Comparison of ENCODE assay signal across 9 mouse cellular contexts in genomic region chr9:103624649-103625048, GRCm38 (mm10).
DNase-seq lines count a peak whose midpoint lies in the region; ATAC-seq and TF ChIP-seq lines count a peak whose summit lies in the region.
"Had no signal": no experiment of that assay in that cellular context is flagged by ENCODE, and none has a peak within 500 bp of the region (broad histone marks: within the 10 kb centered on the region; RNA-seq: fewer than 3 reads in every experiment).

No protein-coding gene starts in this region.

- no peak for TF ChIP-seq EP300 in stomach, postnatal 0 days (optimal IDR thresholded peaks at IDR 0.05)

- no peak overlapping the region for H3K4me3 ChIP-seq in intestine, postnatal 0 days (ENCODE audit: low read depth, low read length)
- H3K4me3 ChIP-seq in midbrain, embryonic 15.5 days: no peak overlapping the region
- no peak overlapping the region for H3K4me3 ChIP-seq in stomach, postnatal 0 days (ENCODE audit: low read depth, low read length)
- H3K4me3 ChIP-seq: embryonic facial prominence, embryonic 13.5 days had no signal

- no peaks in the 10 kb centered on the region for H3K36me3 ChIP-seq in intestine, postnatal 0 days (ENCODE audit: control insufficient read depth, insufficient read depth)
- no peaks in the 10 kb centered on the region for H3K36me3 ChIP-seq in midbrain, embryonic 15.5 days (replicated peaks)
- no peaks in the 10 kb centered on the region for H3K36me3 ChIP-seq in stomach, postnatal 0 days (ENCODE audit: control insufficient read depth, insufficient read depth, low read length)
- H3K36me3 ChIP-seq: embryonic facial prominence, embryonic 13.5 days had no signal

- ATAC-seq in intestine, postnatal 0 days: peak; percentile 69; the same call in 1 of the 2 replicates
- ATAC-seq in midbrain, embryonic 15.5 days (replicated peaks): peak; percentile 56; the same call in 1 of the 2 replicates
- peak; percentile 81; the same call in 1 of the 2 replicates for ATAC-seq in stomach, postnatal 0 days (ENCODE audit: low FRiP score, low TSS enrichment)

- no peaks in the 10 kb centered on the region for H3K9me3 ChIP-seq in intestine, postnatal 0 days (ENCODE audit: control insufficient read depth)
- H3K9me3 ChIP-seq in midbrain, embryonic 15.5 days: no peaks in the 10 kb centered on the region
- H3K9me3 ChIP-seq in stomach, postnatal 0 days (ENCODE audit: control insufficient read depth, low read length): no peaks in the 10 kb centered on the region
- H3K9me3 ChIP-seq: embryonic facial prominence, embryonic 13.5 days had no signal

- peak; percentile 92 for TF ChIP-seq CTCF in intestine, postnatal 0 days (IDR thresholded peaks at IDR 0.05; ENCODE audit: low read depth)
- TF ChIP-seq CTCF in stomach, postnatal 0 days (IDR thresholded peaks at IDR 0.05; ENCODE audit: low read depth): peak; percentile 91

- H3K4me1 ChIP-seq in intestine, postnatal 0 days (replicated peaks; ENCODE audit: control insufficient read depth, insufficient read depth, low read length): no peaks in the 10 kb centered on the region
- H3K4me1 ChIP-seq in midbrain, embryonic 15.5 days: peaks cover 10% of the 10 kb centered on the region; the same call in 1 of the 2 replicates
- no peaks in the 10 kb centered on the region for H3K4me1 ChIP-seq in stomach, postnatal 0 days (replicated peaks; ENCODE audit: control insufficient read depth, insufficient read depth)
- H3K4me1 ChIP-seq: embryonic facial prominence, embryonic 13.5 days had no signal

- DNase-seq in urinary bladder, postnatal 25 days (ENCODE audit: low spot score): peak; percentile 55
- DNase-seq in urinary bladder, postnatal 10 days (ENCODE audit: low spot score): no peak
- DNase-seq in cerebellum, adult 9-10 months: peak; percentile 86
- DNase-seq in frontal cortex, postnatal 25 days (ENCODE audit: low spot score in 2 of 2): peak; percentile 23 to 63
- DNase-seq in left cerebral cortex, postnatal 14 days (ENCODE audit: low spot score in 2 of 2): peak; percentile 82 to 85
- peak; percentile 60 for DNase-seq in stomach, postnatal 0 days (ENCODE audit: low spot score)

- H3K27ac ChIP-seq in intestine, postnatal 0 days (ENCODE audit: low read depth, low read length): no peak overlapping the region
- no peak overlapping the region for H3K27ac ChIP-seq in midbrain, embryonic 15.5 days
- no peak overlapping the region for H3K27ac ChIP-seq in stomach, postnatal 0 days (replicated peaks)
- H3K27ac ChIP-seq: embryonic facial prominence, embryonic 13.5 days had no signal

- intact Hi-C loops in left cerebral cortex, postnatal 14 days (cut with DNase I): loop anchor here (2.0 to 5.0 kb wide), 3 partner anchors 134 to 378 kb away; partner anchors contain the start of gene Nphp3

- H3K4me2 ChIP-seq in intestine, postnatal 0 days (replicated peaks; ENCODE audit: low read depth): no peak overlapping the region
- H3K4me2 ChIP-seq in midbrain, embryonic 15.5 days: no peak overlapping the region
- H3K4me2 ChIP-seq in stomach, postnatal 0 days (replicated peaks; ENCODE audit: low read depth): no peak overlapping the region
- H3K4me2 ChIP-seq: embryonic facial prominence, embryonic 13.5 days had no signal

- H3K27me3 ChIP-seq in intestine, postnatal 0 days (replicated peaks; ENCODE audit: control insufficient read depth, insufficient read depth, low read length): no peaks in the 10 kb centered on the region
- no peaks in the 10 kb centered on the region for H3K27me3 ChIP-seq in midbrain, embryonic 15.5 days (replicated peaks)
- H3K27me3 ChIP-seq in stomach, postnatal 0 days (ENCODE audit: control insufficient read depth, insufficient read depth, low read length): no peaks in the 10 kb centered on the region
- H3K27me3 ChIP-seq: embryonic facial prominence, embryonic 13.5 days had no signal

- WGBS in intestine, postnatal 0 days: 31% methylated on average over 1 of the region's 1 CpGs
- 60% methylated on average over 1 of the region's 1 CpGs for WGBS in midbrain, embryonic 15.5 days
- WGBS in stomach, postnatal 0 days: 48% methylated on average over 1 of the region's 1 CpGs

- no peak overlapping the region for H3K9ac ChIP-seq in intestine, postnatal 0 days (ENCODE audit: low read depth, low read length)
- H3K9ac ChIP-seq in midbrain, embryonic 15.5 days: no peak overlapping the region
- no peak overlapping the region for H3K9ac ChIP-seq in stomach, postnatal 0 days (ENCODE audit: low read length)
- H3K9ac ChIP-seq: embryonic facial prominence, embryonic 13.5 days had no signal
